Mouse (Mus musculus): ENCODE measurements around the gene Tcf20. TPM values are rescaled to one million over a fixed set of nuclear protein-coding genes. Genes with fewer than 3 reads are reported as not detected.

Gene Tcf20
- polyA plus RNA-seq, 1 experiment: 38.4 TPM

GRCm38 (mm10) chr15:82911001-82911964, 76.4 kb downstream of the Tcf20 start:
- Histone ChIP-seq H3K27ac (ENCODE audit: insufficient read depth, low read length) (peak overlapping the region; percentile 46; the same call in 1 of the 2 replicates), H3K4me3 (ENCODE audit: insufficient read depth, low read length) (peak overlapping the region; percentile 48), H3K4me1 (ENCODE audit: control insufficient read depth, insufficient read depth, low read length) (peaks cover 10% of the 10 kb centered on the region)
- TF ChIP-seq POLR2A (IDR thresholded peaks at IDR 0.05; ENCODE audit: extremely low read depth, insufficient read depth, low read length) (no peak), CTCF (IDR thresholded peaks at IDR 0.05; ENCODE audit: extremely low read depth, insufficient read depth, low read length) (no peak)

DNA sequence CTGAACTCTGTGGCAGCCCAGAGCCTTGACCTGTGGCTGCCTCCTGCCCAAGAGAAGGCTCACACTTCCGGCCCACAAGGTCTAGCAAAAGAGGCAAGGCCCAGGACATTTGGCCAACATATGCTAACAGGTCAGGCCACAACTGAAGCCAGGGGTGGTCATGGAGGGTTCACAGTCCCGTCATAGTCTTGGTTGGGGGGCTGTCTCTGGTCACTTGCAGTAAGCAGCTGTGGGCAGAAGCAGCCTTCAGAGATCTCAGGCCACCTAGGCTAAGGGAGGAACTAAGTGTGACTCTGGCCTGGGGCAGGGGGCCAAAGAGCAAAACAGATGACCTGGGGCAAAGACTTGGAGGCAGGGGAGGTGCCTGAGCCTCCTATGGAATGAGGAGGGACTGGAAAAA, 77.1 kb downstream of the Tcf20 start:
- H3K27ac ChIP-seq (ENCODE audit: insufficient read depth, low read length): no peak overlapping the region
- peaks cover 8% of the 10 kb centered on the region for H3K4me1 ChIP-seq (ENCODE audit: control insufficient read depth, insufficient read depth, low read length)
- H3K4me3 ChIP-seq (ENCODE audit: insufficient read depth, low read length): peak overlapping the region; percentile 48; the same call in 1 of the 2 replicates
- TF ChIP-seq POLR2A (IDR thresholded peaks at IDR 0.05; ENCODE audit: extremely low read depth, insufficient read depth, low read length) (no peak), CTCF (IDR thresholded peaks at IDR 0.05; ENCODE audit: extremely low read depth, insufficient read depth, low read length) (no peak)

- H3K27ac ChIP-seq (ENCODE audit: insufficient read depth, low read length): no peak overlapping the region
- H3K4me1 ChIP-seq (ENCODE audit: control insufficient read depth, insufficient read depth, low read length): peaks cover 8% of the 10 kb centered on the region
- TF ChIP-seq CTCF (IDR thresholded peaks at IDR 0.05; ENCODE audit: extremely low read depth, insufficient read depth, low read length): no peak
- TF ChIP-seq POLR2A (IDR thresholded peaks at IDR 0.05; ENCODE audit: extremely low read depth, insufficient read depth, low read length): no peak
- H3K4me3 ChIP-seq (ENCODE audit: insufficient read depth, low read length): no peak overlapping the region
Observed at GRCm38 (mm10) chr15:82909791-82910190, 77.9 kb downstream of the Tcf20 start.

GRCm38 (mm10) chr15:82908521-82908920, 79.2 kb downstream of the Tcf20 start:
- TF ChIP-seq CTCF (IDR thresholded peaks at IDR 0.05; ENCODE audit: extremely low read depth, insufficient read depth, low read length) (no peak), POLR2A (IDR thresholded peaks at IDR 0.05; ENCODE audit: extremely low read depth, insufficient read depth, low read length) (no peak)
- H3K4me3 ChIP-seq (ENCODE audit: insufficient read depth, low read length): no peak overlapping the region
- peaks cover 8% of the 10 kb centered on the region for H3K4me1 ChIP-seq (ENCODE audit: control insufficient read depth, insufficient read depth, low read length)
- H3K27ac ChIP-seq (ENCODE audit: insufficient read depth, low read length): no peak overlapping the region

DNA sequence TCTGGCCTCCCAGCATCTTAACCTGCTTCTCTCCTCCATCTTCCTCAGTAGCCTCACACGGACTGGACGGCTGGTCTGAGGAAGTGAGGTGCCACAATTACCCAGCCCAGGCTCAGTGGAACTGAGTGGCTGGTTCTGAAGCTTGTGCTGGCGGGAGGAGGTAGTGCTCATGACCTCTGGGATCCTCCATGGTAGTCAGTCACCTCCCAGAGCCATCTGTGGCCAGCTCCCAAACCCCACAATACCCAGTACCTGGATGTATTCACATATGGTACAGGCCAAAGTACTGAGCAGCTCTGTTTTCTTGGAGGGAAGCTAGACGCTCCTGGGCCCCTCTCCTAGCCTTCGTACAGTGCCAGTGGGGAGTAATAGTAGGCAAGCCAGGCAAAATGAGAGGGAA, 80.4 kb downstream of the Tcf20 start:
- no peak for TF ChIP-seq CTCF (IDR thresholded peaks at IDR 0.05; ENCODE audit: extremely low read depth, insufficient read depth, low read length)
- TF ChIP-seq POLR2A (IDR thresholded peaks at IDR 0.05; ENCODE audit: extremely low read depth, insufficient read depth, low read length): no peak
- no peak overlapping the region for H3K4me3 ChIP-seq (ENCODE audit: insufficient read depth, low read length)
- H3K27ac ChIP-seq (ENCODE audit: insufficient read depth, low read length): no peak overlapping the region
- peaks cover 4% of the 10 kb centered on the region for H3K4me1 ChIP-seq (ENCODE audit: control insufficient read depth, insufficient read depth, low read length)

- peak; percentile 46 for TF ChIP-seq CTCF (IDR thresholded peaks at IDR 0.05; ENCODE audit: extremely low read depth, insufficient read depth, low read length)
- TF ChIP-seq POLR2A (IDR thresholded peaks at IDR 0.05; ENCODE audit: extremely low read depth, insufficient read depth, low read length): no peak
- Histone ChIP-seq H3K4me1 (ENCODE audit: control insufficient read depth, insufficient read depth, low read length) (peaks cover 6% of the 10 kb centered on the region), H3K27ac (ENCODE audit: insufficient read depth, low read length) (no peak overlapping the region), H3K4me3 (ENCODE audit: insufficient read depth, low read length) (no peak overlapping the region)
Observed at GRCm38 (mm10) chr15:82906574-82907061, 81.1 kb downstream of the Tcf20 start.

- Histone ChIP-seq H3K4me3 (ENCODE audit: insufficient read depth, low read length) (no peak overlapping the region), H3K4me1 (ENCODE audit: control insufficient read depth, insufficient read depth, low read length) (peaks cover 8% of the 10 kb centered on the region), H3K27ac (ENCODE audit: insufficient read depth, low read length) (no peak overlapping the region)
- TF ChIP-seq CTCF (IDR thresholded peaks at IDR 0.05; ENCODE audit: extremely low read depth, insufficient read depth, low read length) (no peak), POLR2A (IDR thresholded peaks at IDR 0.05; ENCODE audit: extremely low read depth, insufficient read depth, low read length) (no peak)
Observed at GRCm38 (mm10) chr15:82905431-82906395, 82.0 kb downstream of the Tcf20 start.

DNA sequence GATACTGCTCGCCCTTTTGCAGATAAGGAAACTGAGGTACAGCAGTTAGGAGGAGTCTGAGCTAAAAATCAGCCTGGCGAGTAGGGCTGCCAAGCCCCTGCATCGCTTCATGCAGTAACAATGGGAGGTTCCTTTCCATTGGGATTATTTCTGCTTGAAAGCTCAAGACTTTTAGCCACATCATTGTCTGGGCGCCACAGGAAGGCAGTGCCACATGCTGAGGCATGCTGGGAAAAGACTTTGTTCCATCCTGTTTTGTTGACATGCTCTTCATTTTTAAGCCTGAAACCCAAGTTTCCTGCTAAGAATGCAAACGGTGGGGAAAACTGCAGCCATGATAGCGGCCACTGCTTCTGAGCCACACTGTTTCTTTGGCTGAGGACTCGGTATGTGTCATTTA, 83.1 kb downstream of the Tcf20 start:
- Histone ChIP-seq H3K4me1 (ENCODE audit: control insufficient read depth, insufficient read depth, low read length) (peaks cover 8% of the 10 kb centered on the region), H3K27ac (ENCODE audit: insufficient read depth, low read length) (no peak overlapping the region), H3K4me3 (ENCODE audit: insufficient read depth, low read length) (no peak overlapping the region)
- no peak for TF ChIP-seq CTCF (IDR thresholded peaks at IDR 0.05; ENCODE audit: extremely low read depth, insufficient read depth, low read length)
- no peak for TF ChIP-seq POLR2A (IDR thresholded peaks at IDR 0.05; ENCODE audit: extremely low read depth, insufficient read depth, low read length)

DNA sequence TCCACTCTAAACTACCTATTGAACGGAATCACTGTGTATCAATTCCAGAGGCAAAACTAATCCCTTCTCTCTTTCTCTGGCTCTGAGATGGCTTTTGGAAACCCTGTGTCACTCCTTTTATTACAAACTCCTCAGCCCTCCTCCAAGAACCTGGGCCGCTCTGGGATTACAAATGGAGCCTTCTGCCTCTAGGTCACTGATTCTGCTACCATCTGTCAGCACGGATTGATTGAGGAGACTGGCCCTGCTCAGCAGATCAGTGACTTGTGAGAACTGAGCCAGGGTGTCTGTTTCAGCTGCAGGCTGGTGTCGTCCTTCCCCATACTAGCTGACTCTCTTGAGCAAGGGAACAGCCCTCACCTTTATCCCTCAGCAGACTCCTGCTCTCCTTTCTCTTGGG, 85.2 kb downstream of the Tcf20 start:
- TF ChIP-seq POLR2A (IDR thresholded peaks at IDR 0.05; ENCODE audit: extremely low read depth, insufficient read depth, low read length) (no peak), CTCF (IDR thresholded peaks at IDR 0.05; ENCODE audit: extremely low read depth, insufficient read depth, low read length) (no peak)
- H3K4me1 ChIP-seq (ENCODE audit: control insufficient read depth, insufficient read depth, low read length): peaks cover 9% of the 10 kb centered on the region; the same call in 1 of the 2 replicates

More for the DNA sequence above, 85.2 kb downstream of the Tcf20 start:
- Histone ChIP-seq H3K27ac (ENCODE audit: insufficient read depth, low read length) (no peak overlapping the region), H3K4me3 (ENCODE audit: insufficient read depth, low read length) (no peak overlapping the region)
